Mouse (Mus musculus): ENCODE data around the gene Enox1. TPM values are rescaled to one million over a fixed set of nuclear protein-coding genes. Genes with fewer than 3 reads are reported as not detected.

Gene Enox1
- total and polyA plus RNA-seq, 3 experiments = not detected

- Histone ChIP-seq H3K79me2 (replicated peaks; ENCODE audit: control insufficient read depth, extremely low read depth, insufficient read depth, poor library complexity, severe bottlenecking) (no peaks in the 10 kb centered on the region), H3K27ac (ENCODE audit: insufficient read depth, low read depth) (no peak overlapping the region), H3K4me3 (replicated peaks in 1 of 3; ENCODE audit: low read depth in 2 of 3, low read length in 2 of 3, poor library complexity in 1 of 3) (no peak overlapping the region), H3K27me3 (replicated peaks) (no peaks in the 10 kb centered on the region), H3K9ac (ENCODE audit: insufficient read depth, low read depth) (no peak overlapping the region), H3K36me3 (replicated peaks in 1 of 2; ENCODE audit: control insufficient read depth in 1 of 2, insufficient read depth in 1 of 2, low read length in 1 of 2) (no peaks in the 10 kb centered on the region), H3K9me3 (replicated peaks; ENCODE audit: low read length) (no peaks in the 10 kb centered on the region), H3K4me1 (ENCODE audit: control insufficient read depth in 1 of 2, insufficient read depth in 2 of 2) (no peaks in the 10 kb centered on the region), H3K4me2 (ENCODE audit: insufficient read depth, low read depth, poor library complexity, severe bottlenecking) (no peak overlapping the region)
- in situ Hi-C loops (cut with MboI; ENCODE audit: low pct_ligation_motif_present, low pct_unique_long_range_greater_than_20kb, low sequenced_read_pairs) = no loop called here
- dilution Hi-C loops (cut with MboI; ENCODE audit: extremely low pct_ligation_motif_present, extremely low pct_unique_long_range_greater_than_20kb, low sequenced_read_pairs) = no loop called here
- TF ChIP-seq MAX (IDR thresholded peaks at IDR 0.05; ENCODE audit: low read length) (no peak), IRF4 (IDR thresholded peaks at IDR 0.05; ENCODE audit: low read depth, low read length) (no peak), ZMIZ1 (IDR thresholded peaks at IDR 0.05; ENCODE audit: low read depth, low read length) (no peak), RAD21 (IDR thresholded peaks at IDR 0.05; ENCODE audit: low read depth, low read length) (no peak), MYC (IDR thresholded peaks at IDR 0.05; ENCODE audit: low read depth, low read length) (no peak), EP300 (IDR thresholded peaks at IDR 0.05; ENCODE audit: low read length) (no peak), PAX5 (IDR thresholded peaks at IDR 0.05; ENCODE audit: low read length) (no peak), NRF1 (IDR thresholded peaks at IDR 0.05; ENCODE audit: low read depth, low read length) (no peak), UBTF (IDR thresholded peaks at IDR 0.05; ENCODE audit: low read depth, low read length) (no peak), BHLHE40 (IDR thresholded peaks at IDR 0.05; ENCODE audit: low read depth, low read length) (no peak), KAT2A (IDR thresholded peaks at IDR 0.05; ENCODE audit: insufficient replicate concordance, low read length) (no peak), TBP (conservative IDR thresholded peaks at IDR 0.05; ENCODE audit: low read depth, low read length) (no peak), E2F4 (IDR thresholded peaks at IDR 0.05; ENCODE audit: insufficient replicate concordance, low read depth, low read length) (no peak), HCFC1 (IDR thresholded peaks at IDR 0.05; ENCODE audit: low read depth, low read length) (no peak), POLR2A (IDR thresholded peaks at IDR 0.05; ENCODE audit: low read depth, low read length) (no peak), NELFE (IDR thresholded peaks at IDR 0.05; ENCODE audit: low read depth, low read length) (no peak), USF2 (conservative IDR thresholded peaks at IDR 0.05; ENCODE audit: low read depth, low read length) (no peak), ZNF384 (IDR thresholded peaks at IDR 0.05; ENCODE audit: low read depth, low read length) (no peak), CHD1 (IDR thresholded peaks at IDR 0.05; ENCODE audit: low read depth, low read length) (no peak), POLR2AphosphoS2 (IDR thresholded peaks at IDR 0.05; ENCODE audit: low read depth, low read length) (no peak)
- no peak for DNase-seq (ENCODE audit: extremely low read depth)
Observed at GRCm38 (mm10) chr14:77744638-77745240, 588.2 kb downstream of the Enox1 start.

GRCm38 (mm10) chr14:77748920-77749319 is 592.4 kb downstream of the Enox1 start:
- no peak overlapping the region for H3K4me2 ChIP-seq (ENCODE audit: insufficient read depth, low read depth, poor library complexity, severe bottlenecking)
- in situ Hi-C loops (cut with MboI; ENCODE audit: low pct_ligation_motif_present, low pct_unique_long_range_greater_than_20kb, low sequenced_read_pairs) (no loop called here), dilution Hi-C loops (cut with MboI; ENCODE audit: extremely low pct_ligation_motif_present, extremely low pct_unique_long_range_greater_than_20kb, low sequenced_read_pairs) (no loop called here)
- no peaks in the 10 kb centered on the region for H3K79me2 ChIP-seq (replicated peaks; ENCODE audit: control insufficient read depth, extremely low read depth, insufficient read depth, poor library complexity, severe bottlenecking)
- H3K4me3 ChIP-seq (replicated peaks in 1 of 3; ENCODE audit: low read depth in 2 of 3, low read length in 2 of 3, poor library complexity in 1 of 3) = no peak overlapping the region
- TF ChIP-seq TCF12 (IDR thresholded peaks at IDR 0.05; ENCODE audit: low read depth, low read length) (no peak), POLR2AphosphoS2 (IDR thresholded peaks at IDR 0.05; ENCODE audit: low read depth, low read length) (no peak), NRF1 (IDR thresholded peaks at IDR 0.05; ENCODE audit: low read depth, low read length) (no peak), MEF2A (IDR thresholded peaks at IDR 0.05; ENCODE audit: borderline replicate concordance, low read depth, low read length) (no peak), USF1 (IDR thresholded peaks at IDR 0.05; ENCODE audit: low read depth, low read length) (no peak), ZNF384 (IDR thresholded peaks at IDR 0.05; ENCODE audit: low read depth, low read length) (no peak), ZMIZ1 (IDR thresholded peaks at IDR 0.05; ENCODE audit: low read depth, low read length) (no peak), ZC3H11A (IDR thresholded peaks at IDR 0.05; ENCODE audit: low read depth, low read length) (no peak), CHD2 (IDR thresholded peaks at IDR 0.05; ENCODE audit: low read length) (no peak), MAFK (IDR thresholded peaks at IDR 0.05; ENCODE audit: insufficient replicate concordance, low read length) (no peak)
- no peaks in the 10 kb centered on the region for H3K9me3 ChIP-seq (replicated peaks; ENCODE audit: low read length)
- no peak for DNase-seq (ENCODE audit: extremely low read depth)
- H3K4me1 ChIP-seq (ENCODE audit: control insufficient read depth in 1 of 2, insufficient read depth in 2 of 2) = no peaks in the 10 kb centered on the region
- no peak overlapping the region for H3K27ac ChIP-seq (ENCODE audit: insufficient read depth, low read depth)
- H3K9ac ChIP-seq (ENCODE audit: insufficient read depth, low read depth) = no peak overlapping the region
- no peaks in the 10 kb centered on the region for H3K27me3 ChIP-seq (replicated peaks)
- H3K36me3 ChIP-seq (replicated peaks in 1 of 2; ENCODE audit: control insufficient read depth in 1 of 2, insufficient read depth in 1 of 2, low read length in 1 of 2) = no peaks in the 10 kb centered on the region
